In the genomic region with DNA sequence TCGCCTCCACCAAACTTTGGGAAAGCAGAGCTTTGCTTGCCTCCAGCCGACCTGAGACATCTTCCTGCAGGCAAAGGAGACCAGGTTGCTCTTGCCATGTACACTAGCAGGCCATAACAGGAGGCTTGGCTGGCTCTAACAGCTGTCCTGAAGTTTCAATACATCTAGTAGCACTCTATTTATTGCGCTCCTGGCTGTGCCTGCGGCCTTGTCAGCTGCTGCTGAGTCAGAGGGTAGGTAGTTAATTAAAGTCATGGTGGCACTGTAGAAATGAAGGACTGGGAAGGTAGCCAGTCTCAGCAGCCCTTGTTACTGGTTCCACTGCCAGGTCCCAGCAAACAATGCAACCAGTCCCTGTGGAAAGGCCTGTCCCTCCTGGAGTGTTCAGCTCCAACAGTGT, we compare ENCODE assay signal across 17 mouse cellular contexts.
DNase-seq lines count a peak whose midpoint lies in the region; ATAC-seq lines count a peak whose summit lies in the region.
"Had no signal": no experiment of that assay in that cellular context is flagged by ENCODE, and none has a peak within 500 bp of the region (broad histone marks: within the 10 kb centered on the region; RNA-seq: fewer than 3 reads in every experiment).

No protein-coding gene starts in this region.

- no peaks in the 10 kb centered on the region for H3K27me3 ChIP-seq in forebrain, embryonic 16.5 days (replicated peaks; ENCODE audit: control insufficient read depth, insufficient read depth, low read length)
- H3K27me3 ChIP-seq: embryonic facial prominence, embryonic 15.5 days; forebrain, embryonic 15.5 days; midbrain, embryonic 13.5 days had no signal

- no peak overlapping the region for H3K27ac ChIP-seq in forebrain, embryonic 16.5 days (ENCODE audit: low read length)
- H3K27ac ChIP-seq: embryonic facial prominence, embryonic 15.5 days; forebrain, embryonic 15.5 days; hindbrain, embryonic 14.5 days; midbrain, embryonic 13.5 days; stomach, postnatal 0 days had no signal

- H3K36me3 ChIP-seq in forebrain, embryonic 16.5 days (ENCODE audit: control insufficient read depth, insufficient read depth), result no peaks in the 10 kb centered on the region
- H3K36me3 ChIP-seq: embryonic facial prominence, embryonic 15.5 days; forebrain, embryonic 15.5 days; midbrain, embryonic 13.5 days had no signal

- H3K9me3 ChIP-seq in forebrain, embryonic 16.5 days (ENCODE audit: control insufficient read depth, low read length), result no peaks in the 10 kb centered on the region
- H3K9me3 ChIP-seq: embryonic facial prominence, embryonic 15.5 days; forebrain, embryonic 15.5 days; midbrain, embryonic 13.5 days had no signal

- no peak for ATAC-seq in forebrain, embryonic 16.5 days
- ATAC-seq: forebrain, embryonic 15.5 days; midbrain, embryonic 13.5 days had no signal

- no peak overlapping the region for H3K4me3 ChIP-seq in forebrain, embryonic 16.5 days (replicated peaks; ENCODE audit: low read length)
- H3K4me3 ChIP-seq: embryonic facial prominence, embryonic 15.5 days; forebrain, embryonic 15.5 days; midbrain, embryonic 13.5 days had no signal

- no peaks in the 10 kb centered on the region; the same call in 1 of the 2 replicates for H3K4me1 ChIP-seq in forebrain, embryonic 16.5 days (replicated peaks; ENCODE audit: control insufficient read depth, insufficient read depth, low read length)
- H3K4me1 ChIP-seq: embryonic facial prominence, embryonic 15.5 days; forebrain, embryonic 15.5 days; midbrain, embryonic 13.5 days had no signal

- 81% methylated on average over 4 of the region's 4 CpGs for WGBS in forebrain, embryonic 16.5 days

- H3K9ac ChIP-seq in forebrain, embryonic 16.5 days (replicated peaks; ENCODE audit: low read depth, low read length), result no peak overlapping the region
- H3K9ac ChIP-seq: embryonic facial prominence, embryonic 15.5 days; forebrain, embryonic 15.5 days; hindbrain, embryonic 14.5 days; midbrain, embryonic 13.5 days had no signal

- peak; percentile 28 to 79 for DNase-seq in adrenal gland, adult (ENCODE audit: inconsistent age in 2 of 2, low spot score in 1 of 2)
- no peak for DNase-seq in adrenal gland, postnatal 4 days (ENCODE audit: low spot score in 2 of 2)
- DNase-seq in heart, adult 8-10 months (ENCODE audit: low spot score), result peak; percentile 63
- no peak for DNase-seq in heart, postnatal 4 days
- DNase-seq in right cerebral cortex, adult 18-20 months, result peak; percentile 5
- no peak for DNase-seq in right cerebral cortex, adult 2 months (ENCODE audit: low spot score in 2 of 2)
- DNase-seq in thymus, postnatal 0 days (ENCODE audit: low spot score), result no peak
- DNase-seq: cerebellum, adult 9-11 months; kidney, adult 2 months; lung, adult 2 months; thymus, postnatal 36 days had no signal

- no peak overlapping the region for H3K4me2 ChIP-seq in forebrain, embryonic 16.5 days (ENCODE audit: low read length)
- H3K4me2 ChIP-seq: embryonic facial prominence, embryonic 15.5 days; forebrain, embryonic 15.5 days; hindbrain, embryonic 14.5 days; midbrain, embryonic 13.5 days had no signal

Comparison
In these comparisons a context has a peak if more than half of its experiments do, and no peak if none do; other contexts are left out.
1. DNase-seq: peak in adrenal gland, adult (2 of 2), heart, adult 8-10 months (single experiment) and right cerebral cortex, adult 18-20 months (single experiment); none in adrenal gland, postnatal 4 days (0 of 2), heart, postnatal 4 days (single experiment), right cerebral cortex, adult 2 months (0 of 2) and thymus, postnatal 0 days (single experiment).